Mouse (Mus musculus): ENCODE measurements around the gene Cdc45. TPM values are rescaled to one million over a fixed set of nuclear protein-coding genes. Genes with fewer than 3 reads are reported as not detected.
"Not testable (repeated sequence)": the region's sequence is repeated elsewhere in the genome, so short reads cannot be mapped to it uniquely, and the experiment has no call there.

Cdc45 gene
- 1 to 10 TPM; 2.3 to 2.8 TPM for total RNA-seq (2021)
- long read RNA-seq, experiment 1, partial matches to known transcripts, result 1 of 5 reads
- long read RNA-seq, experiment 1, other reads (novel, unspliced or antisense), result 4 of 5 reads
- long read RNA-seq, experiment 2, partial matches to known transcripts, result 2 of 8 reads
- long read RNA-seq, experiment 2, other reads (novel, unspliced or antisense), result 6 of 8 reads

DNA sequence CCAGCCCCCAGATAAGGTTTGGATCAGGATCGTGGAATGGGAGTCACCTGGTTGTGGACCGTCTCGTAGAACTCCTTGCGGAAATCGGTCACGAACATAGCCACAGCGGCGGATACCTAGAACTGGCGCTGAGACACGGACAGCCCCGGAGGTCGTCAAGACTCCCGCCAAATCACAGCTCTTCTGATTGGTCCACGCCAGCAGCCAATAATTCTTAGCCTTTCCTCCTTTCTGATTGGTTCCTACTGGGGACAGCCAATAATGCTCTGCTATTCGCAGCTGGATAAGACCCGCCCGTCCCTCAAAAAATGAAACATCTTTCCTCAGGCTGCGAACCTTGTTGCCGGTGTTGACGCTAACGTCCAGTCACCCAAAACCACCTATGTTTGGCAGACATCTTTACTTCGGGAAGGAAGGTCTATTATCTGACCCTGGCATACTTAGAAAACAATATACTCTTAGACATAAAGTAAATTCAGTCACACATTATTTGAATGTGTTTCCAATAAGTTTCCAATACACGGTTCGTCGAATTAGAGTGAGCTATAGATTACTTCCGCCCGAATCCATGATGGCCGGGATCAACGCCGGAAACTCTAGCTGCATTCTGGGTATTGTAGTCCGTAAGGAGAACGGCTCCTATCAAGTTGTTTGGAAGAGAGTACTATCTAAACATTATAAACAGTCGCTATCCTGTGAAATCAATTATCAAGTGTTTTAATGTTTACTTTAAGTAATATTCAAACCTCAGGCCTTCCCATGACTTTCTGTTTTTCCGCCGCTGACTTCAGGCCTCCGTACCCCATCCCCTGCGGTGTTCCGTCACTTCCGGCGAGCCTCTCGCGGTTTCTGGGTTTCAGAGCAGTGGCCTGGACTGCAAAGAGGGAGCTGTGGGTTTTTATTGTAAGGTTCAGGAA, at the start of gene Cdc45, which contains the start of gene Ufd1:
Gene Cdc45 (minus strand): TSS at position 520 of the 917 bp plus-strand sequence.
Gene Ufd1 (plus strand): TSS at position 312 of the 917 bp plus-strand sequence.
- peak; percentile 85 to 94 for DNase-seq (ENCODE audit: low spot score in 2 of 2)
- Histone ChIP-seq H3K27ac (peak within 1 kb of the TSS; percentile 97), H3K4me3 (peak within 1 kb of the TSS; percentile 63)
- no peak for TF ChIP-seq CTCF (conservative IDR thresholded peaks at IDR 0.05)

DNA sequence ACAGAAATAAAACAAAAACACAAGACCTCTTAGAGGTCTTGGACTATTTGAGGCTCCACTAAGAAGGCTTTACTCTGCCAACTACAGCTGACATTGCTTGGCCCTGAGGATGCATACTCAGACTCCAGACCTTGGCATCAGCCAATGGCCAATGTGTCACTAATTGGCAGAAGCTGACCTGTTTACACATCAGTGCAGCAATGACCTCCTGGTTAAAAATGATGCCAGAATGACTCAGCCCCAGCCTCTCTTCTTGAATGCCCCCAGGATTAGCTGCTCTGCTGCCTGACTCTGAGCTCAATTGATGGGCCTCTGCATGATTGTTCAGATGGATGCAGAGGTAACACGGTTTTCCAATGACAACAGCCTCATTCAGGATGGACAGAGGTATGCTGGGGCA, 48.4 kb upstream of the Cdc45 start:
- TF ChIP-seq CTCF (conservative IDR thresholded peaks at IDR 0.05), result no peak
- Histone ChIP-seq H3K27ac (no peak overlapping the region), H3K4me3 (no peak overlapping the region)
- DNase-seq (ENCODE audit: low spot score in 2 of 2), result no peak

DNA sequence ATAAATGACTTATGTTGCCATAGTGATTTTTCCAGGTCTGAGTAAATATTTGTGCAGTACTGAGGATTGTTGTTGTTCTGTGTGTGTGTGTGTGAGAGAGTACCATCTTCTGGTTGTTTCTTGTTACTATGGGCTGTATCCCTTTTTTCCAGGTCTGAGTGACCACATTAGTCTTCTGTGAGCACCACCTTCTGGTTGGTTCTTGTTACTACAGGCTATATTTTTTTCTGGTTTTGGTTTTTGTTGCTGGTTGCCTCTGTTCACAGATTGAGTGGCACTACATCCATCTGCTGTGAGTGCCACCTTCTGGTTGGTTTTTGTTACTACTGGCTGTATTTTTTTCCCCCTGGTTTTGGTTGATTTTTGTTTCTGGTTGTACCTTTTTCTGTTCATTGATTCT, 46.8 kb upstream of the Cdc45 start:
- Histone ChIP-seq H3K4me3 (no peak overlapping the region), H3K27ac (no peak overlapping the region)
- peak; percentile 67 to 68 for DNase-seq (ENCODE audit: low spot score in 2 of 2)
- peak; percentile 85 for TF ChIP-seq CTCF (conservative IDR thresholded peaks at IDR 0.05)

DNA sequence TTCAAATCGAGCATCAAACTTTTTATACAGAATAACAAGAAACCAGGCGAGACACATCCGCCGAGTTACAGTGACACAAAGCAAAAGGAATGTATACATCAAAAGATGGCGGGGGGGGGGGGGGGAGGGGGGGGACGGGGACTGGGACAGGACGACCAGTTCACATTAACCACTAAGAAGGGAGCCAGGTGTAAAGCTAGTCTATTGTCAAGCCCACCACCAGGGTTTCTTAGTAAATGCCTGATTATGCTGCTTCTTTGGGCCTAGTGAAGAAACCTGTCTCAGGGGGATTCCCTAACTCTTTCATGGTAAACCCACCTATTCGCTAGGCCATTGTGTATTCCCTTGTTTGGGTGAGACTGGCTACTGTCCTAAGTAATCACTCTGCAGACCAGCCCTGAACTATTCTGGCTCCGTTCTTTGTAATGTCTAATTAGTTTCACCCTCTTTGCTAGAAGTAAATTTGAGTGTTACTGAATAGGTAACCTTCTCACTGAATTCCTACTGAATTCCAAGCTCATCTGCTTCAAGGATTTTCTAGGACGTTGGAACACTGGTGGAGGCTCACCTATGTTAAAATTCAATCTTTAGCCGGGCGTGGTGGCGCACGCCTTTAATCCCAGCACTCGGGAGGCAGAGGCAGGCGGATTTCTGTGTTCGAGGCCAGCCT, 37.9 kb upstream of the Cdc45 start:
- not testable (repeated sequence) for H3K4me3 ChIP-seq; H3K27ac ChIP-seq; DNase-seq (ENCODE audit: low spot score in 2 of 2)

DNA sequence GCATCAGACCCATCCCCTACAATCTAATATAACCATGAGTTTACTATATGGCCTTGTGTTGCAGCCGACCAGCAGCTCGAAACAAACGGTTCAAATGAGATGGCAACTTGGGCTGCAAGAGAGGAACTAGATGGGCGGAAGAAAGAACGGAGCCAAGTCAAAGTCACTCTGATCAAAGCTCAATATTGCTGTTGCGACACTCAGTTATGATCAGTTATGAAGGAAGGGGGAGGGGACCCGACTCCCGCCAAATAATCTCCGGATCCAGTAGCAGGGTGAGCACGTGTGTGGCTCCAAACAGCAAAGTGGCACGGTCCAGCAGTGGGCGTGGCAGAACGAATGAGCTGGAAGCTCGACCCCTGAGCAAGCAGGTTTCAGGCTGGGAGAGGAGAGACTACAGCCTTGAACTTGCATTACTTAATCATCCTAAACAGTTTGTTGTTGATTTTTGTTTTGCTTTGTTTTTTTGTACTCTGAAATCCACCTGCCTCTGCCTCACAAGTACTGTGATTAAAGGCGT, 34.6 kb upstream of the Cdc45 start:
- no peak for DNase-seq (ENCODE audit: low spot score in 2 of 2)
- no peak overlapping the region for H3K4me3 ChIP-seq
- no peak for TF ChIP-seq CTCF (conservative IDR thresholded peaks at IDR 0.05)
- no peak overlapping the region for H3K27ac ChIP-seq

DNA sequence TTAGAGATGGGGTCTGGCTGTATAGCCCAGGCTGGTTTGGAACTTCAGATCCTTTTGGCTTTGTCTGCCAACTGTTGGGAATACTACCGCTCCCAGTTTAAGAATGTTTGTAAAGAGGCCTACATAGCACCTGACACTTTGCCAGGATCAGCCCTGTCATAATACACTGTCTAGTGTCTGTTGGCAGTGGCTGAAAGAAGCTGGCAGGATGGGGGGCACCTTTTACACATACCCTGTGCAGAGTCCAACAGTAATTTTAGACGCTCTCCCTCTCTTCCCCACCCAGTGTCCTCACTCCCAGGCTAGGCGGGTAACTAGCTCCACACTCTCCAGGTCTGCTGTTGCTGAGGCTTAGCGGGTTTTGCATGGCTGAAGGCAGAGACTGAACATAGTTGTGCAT, 26.6 kb upstream of the Cdc45 start:
- no peak overlapping the region for H3K27ac ChIP-seq
- no peak overlapping the region for H3K4me3 ChIP-seq
- no peak for TF ChIP-seq CTCF (conservative IDR thresholded peaks at IDR 0.05)
- DNase-seq (ENCODE audit: low spot score in 2 of 2), result no peak

DNA sequence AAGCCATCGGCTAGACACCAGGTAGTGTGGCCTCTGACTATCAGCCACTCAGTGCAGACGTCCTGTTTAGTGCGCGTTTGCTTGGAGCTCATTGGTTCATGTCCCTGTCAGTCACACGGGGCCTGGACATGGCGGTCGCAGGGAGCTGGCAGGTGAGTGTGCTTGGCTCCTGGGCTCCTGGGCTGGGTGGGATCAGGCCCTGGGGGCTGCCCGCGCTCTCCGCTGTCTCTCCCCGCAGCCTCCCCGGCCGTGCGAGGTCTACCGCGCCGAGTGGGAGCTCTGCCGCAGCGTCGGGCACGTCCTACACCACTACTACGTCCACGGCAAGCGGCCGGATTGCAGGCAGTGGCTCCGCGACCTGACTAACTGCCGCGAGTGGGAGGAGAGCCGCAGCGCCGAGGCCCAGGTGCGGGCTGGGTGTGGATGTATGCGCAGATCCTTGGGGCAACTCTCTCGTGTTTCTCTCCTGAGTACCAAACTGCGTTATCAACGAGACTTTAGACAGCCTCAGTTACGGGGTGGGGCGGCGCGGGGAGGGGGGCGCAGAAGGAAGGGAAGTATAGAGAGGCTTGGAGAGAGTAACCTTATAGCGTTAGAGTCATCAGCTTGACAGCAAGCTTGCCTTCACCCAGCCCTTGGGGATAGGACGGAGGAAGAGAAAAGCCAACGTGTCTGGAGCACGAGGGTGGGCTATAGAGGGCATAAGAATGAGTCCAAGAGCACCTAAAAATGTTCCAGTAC, 24.9 kb upstream of the Cdc45 start, which contains the start of the genes 2510002D24Rik and Gm28539:
Gene 2510002D24Rik (plus strand): TSS at position 111 of the 741 bp plus-strand sequence.
Gene Gm28539 (plus strand): TSS at position 117 of the 741 bp plus-strand sequence.
- TF ChIP-seq CTCF (conservative IDR thresholded peaks at IDR 0.05), result no peak
- H3K27ac ChIP-seq, result peak within 1 kb of the TSS; percentile 91
- peak within 1 kb of the TSS; percentile 97 for H3K4me3 ChIP-seq
- DNase-seq (ENCODE audit: low spot score in 2 of 2), result peak; percentile 91 to 92

DNA sequence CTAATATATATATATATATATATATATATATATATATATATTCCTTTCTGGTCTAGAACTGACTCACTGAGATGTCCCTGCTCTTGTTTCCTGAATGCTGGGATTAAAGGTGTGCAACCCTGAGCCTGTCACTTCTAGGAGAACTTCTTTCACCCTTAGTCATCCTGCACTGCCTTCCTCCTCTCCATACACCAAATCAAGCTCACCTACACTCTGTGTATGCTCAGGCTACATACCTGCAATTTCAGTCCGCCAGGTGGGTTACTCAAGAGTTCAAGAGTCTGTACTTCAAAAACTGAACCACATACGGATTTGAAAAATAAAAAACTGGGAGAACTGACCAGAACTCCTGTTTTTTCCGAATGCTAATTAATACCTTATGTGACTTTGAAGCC, 24.3 kb upstream of the Cdc45 start:
- no peak for DNase-seq (ENCODE audit: low spot score in 2 of 2)
- H3K27ac ChIP-seq, result no peak overlapping the region
- peak overlapping the region; percentile 97 for H3K4me3 ChIP-seq
- TF ChIP-seq CTCF (conservative IDR thresholded peaks at IDR 0.05), result no peak

DNA sequence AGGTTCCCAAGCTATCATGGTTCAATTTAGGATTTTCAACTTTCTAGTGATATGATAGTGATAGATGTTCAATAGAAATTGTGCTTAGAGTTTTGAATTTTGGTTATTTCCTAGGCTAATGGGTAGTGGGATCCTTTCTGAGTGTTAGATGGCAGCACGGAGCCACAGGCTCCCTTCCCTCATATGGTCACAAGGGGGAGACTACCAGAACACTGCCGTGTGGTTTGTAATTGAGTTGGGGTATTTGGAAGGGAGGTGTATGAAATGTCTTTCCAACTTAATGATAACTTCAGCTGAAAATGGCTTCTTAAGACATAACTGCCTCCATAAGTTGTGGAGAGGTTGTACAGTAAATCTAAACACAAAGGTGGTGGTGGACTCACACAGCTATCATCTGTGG, 21.7 kb upstream of the Cdc45 start:
- peak; percentile 62 for TF ChIP-seq CTCF (conservative IDR thresholded peaks at IDR 0.05)
- no peak for DNase-seq (ENCODE audit: low spot score in 2 of 2)
- no peak overlapping the region for H3K27ac ChIP-seq
- no peak overlapping the region for H3K4me3 ChIP-seq

DNA sequence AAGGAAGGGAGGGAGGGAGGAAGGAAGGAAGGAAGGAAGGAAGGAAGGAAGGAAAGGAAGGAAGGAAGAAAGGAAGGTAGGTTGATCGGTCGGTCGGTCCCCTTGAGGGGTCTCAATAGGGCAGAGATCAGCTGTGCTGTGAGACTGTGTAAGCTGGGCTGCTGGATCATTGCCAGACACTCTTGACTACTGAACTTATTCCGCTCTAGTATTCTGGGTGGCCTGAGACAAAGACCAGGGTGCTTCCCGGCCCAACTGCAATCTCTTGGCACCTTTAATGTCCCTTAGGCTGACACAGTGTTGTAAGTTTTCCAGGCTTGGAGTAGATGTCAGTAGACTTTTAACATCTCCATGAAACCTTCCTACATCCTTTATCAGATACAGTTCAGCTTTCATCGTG, 17.3 kb upstream of the Cdc45 start:
- TF ChIP-seq CTCF (conservative IDR thresholded peaks at IDR 0.05), result no peak
- Histone ChIP-seq H3K27ac (no peak overlapping the region), H3K4me3 (no peak overlapping the region)
- no peak for DNase-seq (ENCODE audit: low spot score in 2 of 2)

DNA sequence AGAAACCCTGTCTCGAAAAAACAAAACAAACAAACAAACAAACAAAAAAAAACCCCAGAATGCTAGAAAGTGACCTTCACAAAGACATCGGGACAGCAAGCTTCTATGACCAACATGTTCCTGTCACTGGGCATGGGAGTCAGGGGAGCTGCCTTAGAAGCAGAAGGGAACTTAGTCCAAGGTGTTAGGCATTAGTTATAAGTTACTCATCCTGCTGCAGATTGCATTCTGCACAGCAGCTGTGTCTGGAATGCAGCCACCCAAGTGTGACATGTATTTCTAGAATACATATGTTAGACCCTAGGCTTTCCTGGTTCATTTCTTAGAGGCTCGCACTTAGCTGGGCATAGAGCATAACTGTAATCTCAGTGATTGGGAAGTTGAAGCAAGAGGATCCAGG, 16.8 kb upstream of the Cdc45 start:
- Histone ChIP-seq H3K27ac (no peak overlapping the region), H3K4me3 (no peak overlapping the region)
- no peak for DNase-seq (ENCODE audit: low spot score in 2 of 2)
- no peak for TF ChIP-seq CTCF (conservative IDR thresholded peaks at IDR 0.05)

DNA sequence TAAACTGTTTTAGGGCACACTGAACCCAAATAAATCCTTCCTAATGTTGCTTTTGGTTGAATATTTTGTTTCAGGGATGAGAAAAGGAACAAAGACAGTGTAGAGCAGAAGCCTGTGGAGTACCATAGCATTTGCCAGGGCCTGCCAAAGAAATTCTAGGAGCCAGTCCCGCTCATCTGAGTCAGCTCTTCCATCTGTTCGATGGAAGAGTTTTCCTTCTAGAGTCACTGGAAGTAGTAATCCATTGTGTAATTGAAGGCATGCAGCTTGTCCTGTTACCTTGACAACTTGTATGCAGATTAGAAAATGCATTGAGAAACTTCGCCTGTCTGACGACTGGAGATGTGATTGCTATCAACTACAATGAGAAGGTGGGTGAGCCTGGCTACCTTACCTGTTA, 11.1 kb upstream of the Cdc45 start:
- Histone ChIP-seq H3K27ac (peak overlapping the region; percentile 73), H3K4me3 (no peak overlapping the region)
- DNase-seq (ENCODE audit: low spot score in 2 of 2), result peak; percentile 57 to 73
- TF ChIP-seq CTCF (conservative IDR thresholded peaks at IDR 0.05), result no peak
